Mouse (Mus musculus): Measurements from ENCODE around the gene Cd320. TPM values are rescaled to one million over a fixed set of nuclear protein-coding genes. Genes with fewer than 3 reads are reported as not detected.

Gene Cd320
- polyA plus RNA-seq, 1 experiment from 2014 or later: 32.7 TPM

DNA sequence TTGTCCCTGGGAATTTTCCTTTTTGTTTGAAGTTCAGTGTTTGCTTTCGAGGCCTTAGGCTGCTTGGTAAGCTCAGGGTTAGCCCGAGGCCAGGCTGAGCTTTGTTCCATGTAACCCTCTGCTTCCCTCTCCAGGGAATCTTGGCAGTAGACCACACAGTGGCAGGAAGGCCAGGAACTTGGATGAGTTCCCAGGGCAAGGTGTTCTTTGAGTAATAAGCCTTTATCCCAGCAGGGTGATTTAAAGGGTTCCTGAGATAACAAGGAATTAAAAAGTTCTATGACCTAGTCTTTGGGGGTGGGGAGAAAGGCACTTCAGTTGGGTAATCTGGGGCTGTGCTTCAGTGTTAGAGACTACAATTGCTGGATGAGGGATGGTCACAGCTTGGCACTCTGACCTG lies 14.0 kb upstream of the Cd320 start:
- TF ChIP-seq EP300 (optimal IDR thresholded peaks at IDR 0.05) (peak; percentile 76), CTCF (IDR thresholded peaks at IDR 0.05; ENCODE audit: low read depth) (no peak)
- no peaks in the 10 kb centered on the region for H3K9me3 ChIP-seq (ENCODE audit: control insufficient read depth, low read length)
- H3K4me2 ChIP-seq (replicated peaks; ENCODE audit: low read depth): no peak overlapping the region
- 34% methylated on average over 2 of the region's 2 CpGs for WGBS
- ATAC-seq (ENCODE audit: low FRiP score, low TSS enrichment) (peak; percentile 74), DNase-seq (ENCODE audit: low spot score) (peak; percentile 87)
- H3K36me3 ChIP-seq (ENCODE audit: control insufficient read depth, insufficient read depth, low read length): peaks cover 8% of the 10 kb centered on the region
- H3K27me3 ChIP-seq (ENCODE audit: control insufficient read depth, insufficient read depth, low read length): no peaks in the 10 kb centered on the region
- H3K9ac ChIP-seq (ENCODE audit: low read length): no peak overlapping the region
- H3K4me3 ChIP-seq (ENCODE audit: low read depth, low read length): no peak overlapping the region
- H3K27ac ChIP-seq (replicated peaks): peak overlapping the region; percentile 31; the same call in 1 of the 2 replicates
- H3K4me1 ChIP-seq (replicated peaks; ENCODE audit: control insufficient read depth, insufficient read depth): no peaks in the 10 kb centered on the region

DNA sequence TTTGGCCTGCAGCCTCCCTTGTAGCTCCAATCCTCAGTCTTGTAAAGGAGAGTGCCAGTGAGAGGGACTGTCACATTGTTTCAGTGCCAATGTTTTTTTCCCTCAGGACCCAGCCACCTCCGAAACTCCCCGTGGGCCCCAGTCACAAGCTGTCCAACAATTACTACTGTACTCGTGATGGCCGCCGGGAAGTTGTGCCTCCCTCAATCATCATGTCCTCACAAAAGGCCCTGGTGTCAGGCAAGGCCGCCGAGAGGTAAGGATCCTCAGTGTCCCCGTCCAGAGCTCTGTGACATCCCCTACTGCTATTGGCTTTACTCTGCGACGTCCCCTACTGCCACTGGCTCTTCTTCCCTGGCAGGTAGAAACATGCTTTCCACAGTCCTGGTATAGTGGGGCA lies 13.3 kb upstream of the Cd320 start:
- 80% methylated on average over 10 of the region's 10 CpGs for WGBS

DNA sequence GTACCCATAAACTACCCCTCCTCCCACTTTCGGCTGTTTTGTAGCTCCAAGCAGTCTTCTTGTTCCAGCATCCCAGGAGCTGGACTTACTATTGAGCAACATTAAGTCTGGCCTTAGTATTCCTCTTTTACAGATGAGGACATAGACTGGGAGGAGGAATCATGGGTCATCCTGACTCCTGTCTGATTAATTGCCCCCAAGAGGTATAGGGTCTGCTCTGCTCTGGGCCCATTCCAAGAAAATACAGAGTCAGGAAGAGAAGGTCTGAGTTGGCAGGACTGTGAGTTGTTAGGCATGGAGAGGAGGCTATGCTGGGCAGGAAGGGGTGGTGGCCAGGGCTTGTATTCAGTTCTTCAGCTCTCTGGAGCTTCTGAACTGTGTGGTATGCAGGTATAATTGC lies 1.3 kb downstream of the Cd320 start:
- TF ChIP-seq CTCF (IDR thresholded peaks at IDR 0.05; ENCODE audit: low read depth): no peak
- no peak for TF ChIP-seq EP300 (optimal IDR thresholded peaks at IDR 0.05)
- Histone ChIP-seq H3K27ac (replicated peaks) (no peak overlapping the region), H3K36me3 (ENCODE audit: control insufficient read depth, insufficient read depth, low read length) (peaks cover 3% of the 10 kb centered on the region; the same call in 1 of the 2 replicates), H3K4me3 (ENCODE audit: low read depth, low read length) (no peak overlapping the region), H3K4me2 (replicated peaks; ENCODE audit: low read depth) (no peak overlapping the region), H3K27me3 (ENCODE audit: control insufficient read depth, insufficient read depth, low read length) (no peaks in the 10 kb centered on the region), H3K4me1 (replicated peaks; ENCODE audit: control insufficient read depth, insufficient read depth) (no peaks in the 10 kb centered on the region), H3K9me3 (ENCODE audit: control insufficient read depth, low read length) (no peaks in the 10 kb centered on the region), H3K9ac (ENCODE audit: low read length) (no peak overlapping the region)
- ATAC-seq (ENCODE audit: low FRiP score, low TSS enrichment): no peak
- WGBS: 67% methylated on average over 1 of the region's 1 CpGs
- DNase-seq (ENCODE audit: low spot score): no peak

More for the DNA sequence above, 13.3 kb upstream of the Cd320 start:
- no peak for DNase-seq (ENCODE audit: low spot score)
- ATAC-seq (ENCODE audit: low FRiP score, low TSS enrichment): no peak
- Histone ChIP-seq H3K27ac (replicated peaks) (peak overlapping the region; percentile 31), H3K4me1 (replicated peaks; ENCODE audit: control insufficient read depth, insufficient read depth) (no peaks in the 10 kb centered on the region), H3K4me3 (ENCODE audit: low read depth, low read length) (no peak overlapping the region), H3K4me2 (replicated peaks; ENCODE audit: low read depth) (no peak overlapping the region), H3K9ac (ENCODE audit: low read length) (no peak overlapping the region), H3K36me3 (ENCODE audit: control insufficient read depth, insufficient read depth, low read length) (peaks cover 8% of the 10 kb centered on the region), H3K27me3 (ENCODE audit: control insufficient read depth, insufficient read depth, low read length) (no peaks in the 10 kb centered on the region), H3K9me3 (ENCODE audit: control insufficient read depth, low read length) (no peaks in the 10 kb centered on the region)
- no peak for TF ChIP-seq CTCF (IDR thresholded peaks at IDR 0.05; ENCODE audit: low read depth)

DNA sequence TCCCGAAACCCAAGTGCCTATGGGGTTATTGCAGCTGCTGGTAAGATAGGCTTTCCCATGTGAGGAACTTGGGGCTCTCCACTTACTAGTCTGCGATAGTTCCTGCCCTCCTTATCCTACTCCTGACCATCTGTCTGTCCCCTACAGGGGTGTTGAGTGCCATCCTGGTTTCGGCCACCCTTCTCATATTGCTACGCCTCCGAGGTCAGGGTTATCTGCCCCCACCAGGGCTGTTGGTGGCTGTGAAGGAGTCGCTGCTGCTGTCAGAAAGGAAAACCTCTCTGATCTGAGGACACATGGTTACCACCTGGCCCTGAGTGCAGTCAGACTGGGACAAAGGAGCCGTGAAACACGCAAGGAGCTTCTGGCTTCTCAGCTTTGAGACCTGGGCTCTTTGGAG lies 5.2 kb downstream of the Cd320 start:
- WGBS: 87% methylated on average over 8 of the region's 8 CpGs
- ATAC-seq (ENCODE audit: low FRiP score, low TSS enrichment) (no peak), DNase-seq (ENCODE audit: low spot score) (no peak)
- TF ChIP-seq CTCF (IDR thresholded peaks at IDR 0.05; ENCODE audit: low read depth): no peak
- Histone ChIP-seq H3K27ac (replicated peaks) (no peak overlapping the region), H3K9ac (ENCODE audit: low read length) (no peak overlapping the region), H3K4me2 (replicated peaks; ENCODE audit: low read depth) (no peak overlapping the region), H3K9me3 (ENCODE audit: control insufficient read depth, low read length) (no peaks in the 10 kb centered on the region), H3K27me3 (ENCODE audit: control insufficient read depth, insufficient read depth, low read length) (no peaks in the 10 kb centered on the region), H3K36me3 (ENCODE audit: control insufficient read depth, insufficient read depth, low read length) (peaks cover 3% of the 10 kb centered on the region; the same call in 1 of the 2 replicates), H3K4me1 (replicated peaks; ENCODE audit: control insufficient read depth, insufficient read depth) (no peaks in the 10 kb centered on the region), H3K4me3 (ENCODE audit: low read depth, low read length) (no peak overlapping the region)

DNA sequence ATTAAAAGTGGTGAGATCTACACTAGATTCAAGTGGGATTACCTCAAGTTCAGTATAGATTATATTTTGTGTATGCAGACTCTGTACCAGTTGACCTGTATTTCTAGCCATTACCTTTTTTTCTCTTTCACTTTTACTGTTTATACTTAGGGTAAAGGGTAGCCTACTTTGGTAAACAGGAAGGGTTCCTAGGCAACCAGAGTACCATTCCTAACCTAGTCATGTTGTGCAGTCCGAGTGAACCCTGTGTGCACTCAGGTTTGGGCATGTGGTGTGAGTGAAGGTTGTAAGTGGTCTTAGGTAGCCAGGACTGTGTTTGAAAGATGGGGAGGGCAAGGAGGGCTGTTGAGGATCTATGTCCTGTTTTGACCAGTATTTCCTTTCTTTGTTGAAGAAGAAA lies 8.4 kb downstream of the Cd320 start:
- Histone ChIP-seq H3K27ac (replicated peaks) (no peak overlapping the region), H3K4me2 (replicated peaks; ENCODE audit: low read depth) (no peak overlapping the region), H3K4me1 (replicated peaks; ENCODE audit: control insufficient read depth, insufficient read depth) (no peaks in the 10 kb centered on the region), H3K36me3 (ENCODE audit: control insufficient read depth, insufficient read depth, low read length) (peaks cover 3% of the 10 kb centered on the region; the same call in 1 of the 2 replicates), H3K4me3 (ENCODE audit: low read depth, low read length) (no peak overlapping the region), H3K9me3 (ENCODE audit: control insufficient read depth, low read length) (no peaks in the 10 kb centered on the region), H3K9ac (ENCODE audit: low read length) (no peak overlapping the region), H3K27me3 (ENCODE audit: control insufficient read depth, insufficient read depth, low read length) (no peaks in the 10 kb centered on the region)
- ATAC-seq (ENCODE audit: low FRiP score, low TSS enrichment) (0 out of 2 replicates have a peak, but pooled peaks have one; percentile 40), DNase-seq (ENCODE audit: low spot score) (no peak)
- no peak for TF ChIP-seq CTCF (IDR thresholded peaks at IDR 0.05; ENCODE audit: low read depth)
- no peak for TF ChIP-seq EP300 (optimal IDR thresholded peaks at IDR 0.05)
- WGBS: 38% methylated on average over 1 of the region's 1 CpGs

DNA sequence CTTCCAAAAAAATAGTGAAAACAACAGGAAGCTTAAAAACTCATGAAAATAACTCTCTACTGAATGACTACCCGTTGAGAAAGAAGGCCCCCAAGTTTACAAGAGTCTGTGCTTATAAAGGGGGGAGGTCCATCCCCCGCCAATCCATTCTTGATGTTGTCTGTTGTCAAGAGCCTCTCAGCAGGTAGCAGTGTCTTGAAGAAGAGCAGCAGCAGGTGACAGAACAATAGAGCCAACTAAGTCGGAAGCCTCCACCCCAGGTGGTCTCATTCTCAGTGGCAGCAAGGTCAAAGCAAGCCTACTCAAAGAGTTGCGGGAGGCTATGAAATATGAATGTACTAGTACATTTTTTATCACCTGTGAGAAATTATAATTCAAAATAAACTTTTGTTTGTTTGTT lies 14.9 kb downstream of the Cd320 start:
- Histone ChIP-seq H3K4me2 (replicated peaks; ENCODE audit: low read depth) (no peak overlapping the region), H3K4me1 (replicated peaks; ENCODE audit: control insufficient read depth, insufficient read depth) (no peaks in the 10 kb centered on the region), H3K9me3 (ENCODE audit: control insufficient read depth, low read length) (no peaks in the 10 kb centered on the region), H3K27ac (replicated peaks) (no peak overlapping the region), H3K4me3 (ENCODE audit: low read depth, low read length) (no peak overlapping the region), H3K27me3 (ENCODE audit: control insufficient read depth, insufficient read depth, low read length) (no peaks in the 10 kb centered on the region), H3K9ac (ENCODE audit: low read length) (no peak overlapping the region), H3K36me3 (ENCODE audit: control insufficient read depth, insufficient read depth, low read length) (no peaks in the 10 kb centered on the region)
- no peak for DNase-seq (ENCODE audit: low spot score)
- no peak for ATAC-seq (ENCODE audit: low FRiP score, low TSS enrichment)
- WGBS: 80% methylated on average over 4 of the region's 4 CpGs
- no peak for TF ChIP-seq CTCF (IDR thresholded peaks at IDR 0.05; ENCODE audit: low read depth)
- no peak for TF ChIP-seq EP300 (optimal IDR thresholded peaks at IDR 0.05)
